Mouse (Mus musculus): ENCODE results near the gene Me3. TPM values are rescaled to one million over a fixed set of nuclear protein-coding genes. Genes with fewer than 3 reads are reported as not detected.

Me3 gene
- polyA plus RNA-seq, 1 experiment from 2014 or later, result 9.0 TPM

- Histone ChIP-seq H3K4me2 (no peak overlapping the region), H3K27ac (no peak overlapping the region), H3K9ac (no peak overlapping the region), H3K27me3 (replicated peaks) (no peaks in the 10 kb centered on the region), H3K36me3 (replicated peaks) (no peaks in the 10 kb centered on the region), H3K4me1 (0 out of 2 replicates have a peak, but pooled peaks cover 3% of the 10 kb centered on the region), H3K4me3 (no peak overlapping the region), H3K9me3 (no peaks in the 10 kb centered on the region)
- no peak for ATAC-seq (replicated peaks)
- 35% methylated on average over 9 of the region's 9 CpGs for WGBS
Observed at GRCm38 (mm10) chr7:89769106-89769896, 137.1 kb downstream of the Me3 start.

- Histone ChIP-seq H3K4me3 (no peak overlapping the region), H3K36me3 (replicated peaks) (no peaks in the 10 kb centered on the region), H3K9me3 (no peaks in the 10 kb centered on the region), H3K27me3 (replicated peaks) (no peaks in the 10 kb centered on the region), H3K27ac (no peak overlapping the region), H3K9ac (no peak overlapping the region), H3K4me2 (no peak overlapping the region), H3K4me1 (0 out of 2 replicates have a peak, but pooled peaks cover 3% of the 10 kb centered on the region)
- 48% methylated on average over 6 of the region's 6 CpGs for WGBS
- peak; percentile 74; the same call in 1 of the 2 replicates for ATAC-seq (replicated peaks)
Observed at GRCm38 (mm10) chr7:89770021-89770420, 137.8 kb downstream of the Me3 start.

- ATAC-seq (replicated peaks), result no peak
- Histone ChIP-seq H3K36me3 (replicated peaks) (no peaks in the 10 kb centered on the region), H3K4me1 (no peaks in the 10 kb centered on the region), H3K4me2 (no peak overlapping the region), H3K27me3 (replicated peaks) (no peaks in the 10 kb centered on the region), H3K27ac (no peak overlapping the region), H3K9ac (no peak overlapping the region), H3K9me3 (no peaks in the 10 kb centered on the region), H3K4me3 (no peak overlapping the region)
- WGBS, result 82% methylated on average over 5 of the region's 5 CpGs
Observed at GRCm38 (mm10) chr7:89772906-89773305, 140.7 kb downstream of the Me3 start.

- Histone ChIP-seq H3K27ac (no peak overlapping the region), H3K4me3 (no peak overlapping the region), H3K27me3 (replicated peaks) (no peaks in the 10 kb centered on the region), H3K36me3 (replicated peaks) (no peaks in the 10 kb centered on the region), H3K9ac (no peak overlapping the region), H3K9me3 (no peaks in the 10 kb centered on the region), H3K4me1 (no peaks in the 10 kb centered on the region), H3K4me2 (no peak overlapping the region)
- no peak; the same call in 1 of the 2 replicates for ATAC-seq (replicated peaks)
- 64% methylated on average over 3 of the region's 3 CpGs for WGBS
Observed at GRCm38 (mm10) chr7:89773352-89773921, 141.2 kb downstream of the Me3 start.

- WGBS, result 24% methylated on average over 2 of the region's 2 CpGs
- no peak for ATAC-seq (replicated peaks)
- Histone ChIP-seq H3K9me3 (no peaks in the 10 kb centered on the region), H3K36me3 (replicated peaks) (no peaks in the 10 kb centered on the region), H3K4me1 (no peaks in the 10 kb centered on the region), H3K9ac (no peak overlapping the region), H3K27me3 (replicated peaks) (no peaks in the 10 kb centered on the region), H3K4me3 (no peak overlapping the region), H3K27ac (no peak overlapping the region), H3K4me2 (no peak overlapping the region)
Observed at GRCm38 (mm10) chr7:89773926-89774325, 141.7 kb downstream of the Me3 start.

- peak; percentile 90 for ATAC-seq (replicated peaks)
- no peaks in the 10 kb centered on the region for H3K36me3 ChIP-seq (replicated peaks)
- H3K4me3 ChIP-seq, result no peak overlapping the region
- whole genome bisulfite sequencing, result 98% methylated on average over 2 of the region's 2 CpGs
- no peak overlapping the region for H3K27ac ChIP-seq
- H3K4me1 ChIP-seq, result no peaks in the 10 kb centered on the region
- H3K27me3 ChIP-seq (replicated peaks), result no peaks in the 10 kb centered on the region
- no peaks in the 10 kb centered on the region for H3K9me3 ChIP-seq
- no peak overlapping the region for H3K4me2 ChIP-seq
- H3K9ac ChIP-seq, result no peak overlapping the region
Observed at GRCm38 (mm10) chr7:89775848-89776247, 143.7 kb downstream of the Me3 start.

GRCm38 (mm10) chr7:89781391-89781790 lies 149.2 kb downstream of the Me3 start:
- H3K4me3 ChIP-seq, result no peak overlapping the region
- no peak overlapping the region for H3K9ac ChIP-seq
- WGBS, result 82% methylated on average over 1 of the region's 1 CpGs
- H3K4me2 ChIP-seq, result no peak overlapping the region
- no peaks in the 10 kb centered on the region for H3K9me3 ChIP-seq
- no peaks in the 10 kb centered on the region for H3K4me1 ChIP-seq
- no peak for ATAC-seq (replicated peaks)
- H3K36me3 ChIP-seq (replicated peaks), result no peaks in the 10 kb centered on the region
- no peak overlapping the region for H3K27ac ChIP-seq
- H3K27me3 ChIP-seq (replicated peaks), result no peaks in the 10 kb centered on the region

- 83% methylated on average over 7 of the region's 7 CpGs for WGBS
- H3K9ac ChIP-seq, result no peak overlapping the region
- H3K27ac ChIP-seq, result no peak overlapping the region
- no peaks in the 10 kb centered on the region for H3K27me3 ChIP-seq (replicated peaks)
- H3K36me3 ChIP-seq (replicated peaks), result no peaks in the 10 kb centered on the region
- H3K4me2 ChIP-seq, result no peak overlapping the region
- no peaks in the 10 kb centered on the region for H3K9me3 ChIP-seq
- no peak overlapping the region for H3K4me3 ChIP-seq
- ATAC-seq (replicated peaks), result no peak
- H3K4me1 ChIP-seq, result no peaks in the 10 kb centered on the region
Observed at GRCm38 (mm10) chr7:89787735-89788134, 155.5 kb downstream of the Me3 start.

GRCm38 (mm10) chr7:89792576-89792975 lies 160.4 kb downstream of the Me3 start:
- no peak overlapping the region for H3K27ac ChIP-seq
- H3K4me3 ChIP-seq, result no peak overlapping the region
- H3K9me3 ChIP-seq, result no peaks in the 10 kb centered on the region
- H3K27me3 ChIP-seq (replicated peaks), result no peaks in the 10 kb centered on the region
- no peaks in the 10 kb centered on the region for H3K36me3 ChIP-seq (replicated peaks)
- H3K4me2 ChIP-seq, result no peak overlapping the region
- WGBS, result 98% methylated on average over 1 of the region's 1 CpGs
- no peak overlapping the region for H3K9ac ChIP-seq
- ATAC-seq (replicated peaks), result no peak
- H3K4me1 ChIP-seq, result no peaks in the 10 kb centered on the region

- no peaks in the 10 kb centered on the region for H3K4me1 ChIP-seq
- no peaks in the 10 kb centered on the region for H3K27me3 ChIP-seq (replicated peaks)
- H3K36me3 ChIP-seq (replicated peaks), result no peaks in the 10 kb centered on the region
- H3K27ac ChIP-seq, result no peak overlapping the region
- no peak for ATAC-seq (replicated peaks)
- no peak overlapping the region for H3K4me2 ChIP-seq
- WGBS, result 71% methylated on average over 3 of the region's 3 CpGs
- H3K4me3 ChIP-seq, result no peak overlapping the region
- H3K9me3 ChIP-seq, result no peaks in the 10 kb centered on the region
- H3K9ac ChIP-seq, result no peak overlapping the region
Observed at GRCm38 (mm10) chr7:89795366-89795765, 163.2 kb downstream of the Me3 start.

- Histone ChIP-seq H3K4me3 (no peak overlapping the region), H3K9ac (no peak overlapping the region), H3K4me2 (no peak overlapping the region), H3K4me1 (no peaks in the 10 kb centered on the region), H3K27ac (no peak overlapping the region), H3K36me3 (replicated peaks) (no peaks in the 10 kb centered on the region), H3K9me3 (no peaks in the 10 kb centered on the region), H3K27me3 (replicated peaks) (no peaks in the 10 kb centered on the region)
- WGBS, result 21% methylated on average over 6 of the region's 6 CpGs
- peak; percentile 63 for ATAC-seq (replicated peaks)
Observed at GRCm38 (mm10) chr7:89796351-89796801, 164.2 kb downstream of the Me3 start.

GRCm38 (mm10) chr7:89798358-89799020 lies 166.3 kb downstream of the Me3 start:
- H3K4me1 ChIP-seq, result no peaks in the 10 kb centered on the region
- H3K9ac ChIP-seq, result no peak overlapping the region
- no peak overlapping the region for H3K4me3 ChIP-seq
- H3K36me3 ChIP-seq (replicated peaks), result no peaks in the 10 kb centered on the region
- H3K27ac ChIP-seq, result no peak overlapping the region
- ATAC-seq (replicated peaks), result no peak
- H3K9me3 ChIP-seq, result no peaks in the 10 kb centered on the region
- no peaks in the 10 kb centered on the region for H3K27me3 ChIP-seq (replicated peaks)
- H3K4me2 ChIP-seq, result no peak overlapping the region
- WGBS, result 64% methylated on average over 8 of the region's 8 CpGs

Data from midbrain, embryonic 15.5 days (tissue).